Mouse (Mus musculus) liver, embryonic 12.5 days (tissue): ENCODE measurements around the gene Pcbd1. TPM values are rescaled to one million over a fixed set of nuclear protein-coding genes. Genes with fewer than 3 reads are reported as not detected.
"Not testable (repeated sequence)": the region's sequence is repeated elsewhere in the genome, so short reads cannot be mapped to it uniquely, and the experiment has no call there.

Experiments used
- ATAC-seq: fragments of 200-750 bp; cut with Nextera tagmentation; 2 replicates; pipeline ENCODE4 v1.8.0; 2017; ENCODE audit warnings: moderate number of reproducible peaks, mild to moderate bottlenecking, moderate library complexity
- H3K27ac ChIP-seq: fragments of 300-500 bp; sonication (generic); 2 replicates; pipeline ENCODE4 v1.5.1; 2016; ENCODE audit warnings: mild to moderate bottlenecking
- H3K27me3 ChIP-seq: fragments of 300-500 bp; sonication (generic); replicated peaks from 2 replicates; pipeline ENCODE4 v1.6.1; 2016; ENCODE audit warnings: mild to moderate bottlenecking, moderate library complexity
- H3K36me3 ChIP-seq: fragments of 300-500 bp; sonication (generic); 2 replicates; pipeline ENCODE4 v1.6.1; 2016; ENCODE audit warnings: mild to moderate bottlenecking, moderate library complexity
- H3K4me1 ChIP-seq: fragments of 300-500 bp; sonication (generic); 2 replicates; pipeline ENCODE4 v1.6.1; 2016
- H3K4me2 ChIP-seq: fragments of 300-500 bp; sonication (generic); 2 replicates; pipeline ENCODE4 v1.6.1; 2016; ENCODE audit warnings: mild to moderate bottlenecking, moderate library complexity
- H3K4me3 ChIP-seq: fragments of 300-500 bp; sonication (generic); 2 replicates; pipeline ENCODE4 v1.5.1; 2016; ENCODE audit warnings: mild to moderate bottlenecking, moderate library complexity
- H3K9ac ChIP-seq: fragments of 300-500 bp; sonication (generic); 2 replicates; pipeline ENCODE4 v1.6.1; 2016; ENCODE audit warnings: mild to moderate bottlenecking, moderate library complexity
- H3K9me3 ChIP-seq: fragments of 300-500 bp; sonication (generic); replicated peaks from 2 replicates; pipeline ENCODE4 v1.6.1; 2016; ENCODE audit warnings: mild to moderate bottlenecking, moderate library complexity
- WGBS: fragments of 180-500 bp; shearing (Covaris S2); methylation state at CpG from one replicate; pipeline ENCODE4 v1.1.7; 2016; ENCODE audit not compliant: insufficient replicate concordance; 5-methylcytosine and 5-hydroxymethylcytosine counted together
- polyA plus RNA-seq: library from polyadenylated mRNA; unstranded; fragments of >200 nt; fragmentation: Nextera tagmentation; extraction: Ambion mirVana; gene quantifications from 2 replicates; pipeline ENCODE4 v1.2.1, GENCODE M21; 2016

The Pcbd1 gene
- polyA plus RNA-seq, 1 experiment from 2014 or later: 125 TPM

GRCm38 (mm10) chr10:61114246-61114720 is 25.2 kb downstream of the Pcbd1 start:
- 78% methylated on average over 2 of the region's 2 CpGs for WGBS
- H3K36me3 ChIP-seq: peaks cover 57% of the 10 kb centered on the region

GRCm38 (mm10) chr10:61121732-61122131 is 32.6 kb downstream of the Pcbd1 start:
- H3K27ac ChIP-seq: peak overlapping the region; percentile 90
- not testable (repeated sequence) for H3K9me3 ChIP-seq, ATAC-seq, H3K4me3 ChIP-seq, H3K27me3 ChIP-seq
- peaks cover 64% of the 10 kb centered on the region for H3K4me1 ChIP-seq
- H3K4me2 ChIP-seq: peak overlapping the region; percentile 57; the same call in 1 of the 2 replicates
- peaks cover 29% of the 10 kb centered on the region for H3K36me3 ChIP-seq
- 78% methylated on average over 4 of the region's 4 CpGs for WGBS
- peak overlapping the region; percentile 12 for H3K9ac ChIP-seq

More at GRCm38 (mm10) chr10:61114246-61114720, 25.2 kb downstream of the Pcbd1 start:
- ATAC-seq: no peak
- Histone ChIP-seq H3K4me3 (no peak overlapping the region), H3K9me3 (no peaks in the 10 kb centered on the region), H3K27me3 (no peaks in the 10 kb centered on the region), H3K4me2 (no peak overlapping the region), H3K4me1 (peaks cover 13% of the 10 kb centered on the region), H3K27ac (no peak overlapping the region), H3K9ac (no peak overlapping the region)

GRCm38 (mm10) chr10:61123276-61123913 is 34.3 kb downstream of the Pcbd1 start:
- no peaks in the 10 kb centered on the region for H3K9me3 ChIP-seq
- no peaks in the 10 kb centered on the region for H3K27me3 ChIP-seq
- WGBS: 40% methylated on average over 3 of the region's 3 CpGs
- H3K27ac ChIP-seq: peak overlapping the region; percentile 90
- 0 out of 2 replicates have a peak overlapping the region, but pooled peaks have one; percentile 8 for H3K4me3 ChIP-seq
- peak overlapping the region; percentile 19; the same call in 1 of the 2 replicates for H3K9ac ChIP-seq
- H3K4me2 ChIP-seq: peak overlapping the region; percentile 57
- peak; percentile 97 for ATAC-seq
- peaks cover 60% of the 10 kb centered on the region for H3K4me1 ChIP-seq
- peaks cover 23% of the 10 kb centered on the region for H3K36me3 ChIP-seq

- H3K9ac ChIP-seq: no peak overlapping the region
- H3K4me1 ChIP-seq: peaks cover 65% of the 10 kb centered on the region
- ATAC-seq: no peak
- peak overlapping the region; percentile 90 for H3K27ac ChIP-seq
- no peaks in the 10 kb centered on the region for H3K27me3 ChIP-seq
- 31% methylated on average over 2 of the region's 2 CpGs for WGBS
- no peak overlapping the region for H3K4me3 ChIP-seq
- peak overlapping the region; percentile 57 for H3K4me2 ChIP-seq
- no peaks in the 10 kb centered on the region for H3K9me3 ChIP-seq
- H3K36me3 ChIP-seq: peaks cover 23% of the 10 kb centered on the region
These were observed 35.3 kb downstream of the Pcbd1 start for GRCm38 (mm10) chr10:61124462-61124861.

- H3K4me1 ChIP-seq: peaks cover 29% of the 10 kb centered on the region
- no peaks in the 10 kb centered on the region for H3K27me3 ChIP-seq
- ATAC-seq: peak; percentile 57; the same call in 1 of the 2 replicates
- peak overlapping the region; percentile 16; the same call in 1 of the 2 replicates for H3K4me2 ChIP-seq
- WGBS: 53% methylated on average over 1 of the region's 1 CpGs
- 0 out of 2 replicates have a peak overlapping the region, but pooled peaks have one; percentile 20 for H3K27ac ChIP-seq
- no peak overlapping the region for H3K4me3 ChIP-seq
- no peaks in the 10 kb centered on the region for H3K9me3 ChIP-seq
- H3K9ac ChIP-seq: no peak overlapping the region
- peaks cover 3% of the 10 kb centered on the region; the same call in 1 of the 2 replicates for H3K36me3 ChIP-seq
These were observed 39.7 kb downstream of the Pcbd1 start for GRCm38 (mm10) chr10:61128701-61129365.

GRCm38 (mm10) chr10:61130959-61131358 is 41.8 kb downstream of the Pcbd1 start:
- Histone ChIP-seq H3K4me3 (no peak overlapping the region), H3K4me2 (no peak overlapping the region), H3K27me3 (no peaks in the 10 kb centered on the region), H3K9me3 (no peaks in the 10 kb centered on the region), H3K4me1 (peaks cover 21% of the 10 kb centered on the region), H3K27ac (no peak overlapping the region), H3K36me3 (peaks cover 3% of the 10 kb centered on the region; the same call in 1 of the 2 replicates), H3K9ac (no peak overlapping the region)
- 78% methylated on average over 3 of the region's 3 CpGs for WGBS
- no peak for ATAC-seq

GRCm38 (mm10) chr10:61134041-61134440 is 44.9 kb downstream of the Pcbd1 start:
- WGBS: 57% methylated on average over 4 of the region's 4 CpGs
- Histone ChIP-seq H3K9ac (no peak overlapping the region), H3K36me3 (no peaks in the 10 kb centered on the region; the same call in 1 of the 2 replicates), H3K4me2 (no peak overlapping the region), H3K4me1 (peaks cover 10% of the 10 kb centered on the region), H3K27ac (no peak overlapping the region), H3K9me3 (no peaks in the 10 kb centered on the region), H3K27me3 (no peaks in the 10 kb centered on the region), H3K4me3 (no peak overlapping the region)
- ATAC-seq: no peak

GRCm38 (mm10) chr10:61135226-61135839 is 46.2 kb downstream of the Pcbd1 start:
- no peak overlapping the region for H3K9ac ChIP-seq
- H3K4me3 ChIP-seq: no peak overlapping the region
- no peaks in the 10 kb centered on the region for H3K27me3 ChIP-seq
- 35% methylated on average over 3 of the region's 3 CpGs for WGBS
- no peaks in the 10 kb centered on the region; the same call in 1 of the 2 replicates for H3K36me3 ChIP-seq
- peaks cover 7% of the 10 kb centered on the region for H3K4me1 ChIP-seq
- no peak for ATAC-seq
- no peak overlapping the region for H3K4me2 ChIP-seq
- H3K9me3 ChIP-seq: no peaks in the 10 kb centered on the region
- H3K27ac ChIP-seq: no peak overlapping the region

GRCm38 (mm10) chr10:61137567-61137966 is 48.4 kb downstream of the Pcbd1 start:
- Histone ChIP-seq H3K27ac (no peak overlapping the region), H3K36me3 (no peaks in the 10 kb centered on the region; the same call in 1 of the 2 replicates), H3K9ac (no peak overlapping the region), H3K27me3 (no peaks in the 10 kb centered on the region), H3K4me1 (peaks cover 7% of the 10 kb centered on the region), H3K4me3 (no peak overlapping the region), H3K9me3 (no peaks in the 10 kb centered on the region), H3K4me2 (no peak overlapping the region)
- WGBS: 49% methylated on average over 1 of the region's 1 CpGs
- no peak for ATAC-seq

GRCm38 (mm10) chr10:61143343-61143742 is 54.2 kb downstream of the Pcbd1 start:
- H3K9me3 ChIP-seq: no peaks in the 10 kb centered on the region
- H3K36me3 ChIP-seq: no peaks in the 10 kb centered on the region; the same call in 1 of the 2 replicates
- no peaks in the 10 kb centered on the region; the same call in 1 of the 2 replicates for H3K27me3 ChIP-seq
- WGBS: 78% methylated on average over 2 of the region's 2 CpGs
- H3K27ac ChIP-seq: no peak overlapping the region
- H3K4me1 ChIP-seq: peaks cover 25% of the 10 kb centered on the region
- H3K4me3 ChIP-seq: no peak overlapping the region
- no peak for ATAC-seq
- H3K4me2 ChIP-seq: no peak overlapping the region
- no peak overlapping the region for H3K9ac ChIP-seq
